Mouse (Mus musculus) cortical plate, adult 2 months (tissue): ENCODE measurements at regions not wholly inside any gene's neighbourhood (a gene's known extent, or its start where the extent isn't known, plus 50 kb on each side); places are given as distances from the start of the nearest gene placed in this dataset.

Experiments
- H3K27ac ChIP-seq: fragments of 200-500 bp; 2 replicates; pipeline ENCODE4 v1.5.1; 2012; ENCODE audit warnings: low read length, control low read depth, inconsistent platforms; ENCODE audit not compliant: insufficient read depth
- H3K4me1 ChIP-seq: fragments of 200-500 bp; 2 replicates; pipeline ENCODE4 v1.6.1; 2011; ENCODE audit warnings: low read length; ENCODE audit not compliant: control insufficient read depth, insufficient read depth
- H3K4me3 ChIP-seq: fragments of 200-500 bp; 2 replicates; pipeline ENCODE4 v1.5.1; 2011; ENCODE audit warnings: mild to moderate bottlenecking, low read length, control low read depth; ENCODE audit not compliant: insufficient read depth
- CTCF ChIP-seq: fragments of 200-500 bp; IDR thresholded peaks from 2 replicates; pipeline ENCODE4 v1.5.1; 2011; ENCODE audit warnings: mild to moderate bottlenecking, control low read depth, low read length; ENCODE audit not compliant: insufficient read depth; ENCODE audit errors: extremely low read depth
- POLR2A ChIP-seq: fragments of 200-500 bp; IDR thresholded peaks from 2 replicates; pipeline ENCODE4 v1.6.1; 2011; ENCODE audit warnings: mild to moderate bottlenecking, low read length, control low read depth; ENCODE audit not compliant: insufficient read depth; ENCODE audit errors: extremely low read depth

- TF ChIP-seq POLR2A, result no peak
- no peak for TF ChIP-seq CTCF
- Histone ChIP-seq H3K27ac (no peak overlapping the region), H3K4me3 (no peak overlapping the region), H3K4me1 (no peaks in the 10 kb centered on the region)
These were observed 553.9 kb upstream of the Rps6ka3 start for GRCm38 (mm10) chrX:158656188-158656587.

DNA sequence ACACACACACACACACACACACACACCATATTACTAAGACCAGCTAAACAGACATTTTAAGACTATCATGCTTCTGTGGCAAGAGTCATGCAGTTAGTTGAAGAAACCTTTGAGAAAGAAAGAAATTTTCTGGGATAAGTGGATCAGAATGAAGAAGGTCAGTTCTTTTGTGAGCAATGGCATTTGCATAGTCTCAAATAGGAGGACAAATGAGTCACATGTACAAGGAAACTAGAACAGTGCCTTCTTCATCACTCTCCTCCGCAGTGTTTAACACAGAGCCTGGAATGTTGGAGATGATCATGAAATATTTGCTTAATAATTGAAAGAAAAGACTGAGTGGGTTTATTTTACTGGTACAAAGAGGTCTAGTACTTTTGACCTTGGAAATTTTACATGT lies 515.9 kb upstream of the Rps6ka3 start:
- no peak overlapping the region for H3K27ac ChIP-seq
- H3K4me3 ChIP-seq, result no peak overlapping the region
- no peak for TF ChIP-seq POLR2A
- TF ChIP-seq CTCF, result no peak
- H3K4me1 ChIP-seq, result no peaks in the 10 kb centered on the region; the same call in 1 of the 2 replicates

DNA sequence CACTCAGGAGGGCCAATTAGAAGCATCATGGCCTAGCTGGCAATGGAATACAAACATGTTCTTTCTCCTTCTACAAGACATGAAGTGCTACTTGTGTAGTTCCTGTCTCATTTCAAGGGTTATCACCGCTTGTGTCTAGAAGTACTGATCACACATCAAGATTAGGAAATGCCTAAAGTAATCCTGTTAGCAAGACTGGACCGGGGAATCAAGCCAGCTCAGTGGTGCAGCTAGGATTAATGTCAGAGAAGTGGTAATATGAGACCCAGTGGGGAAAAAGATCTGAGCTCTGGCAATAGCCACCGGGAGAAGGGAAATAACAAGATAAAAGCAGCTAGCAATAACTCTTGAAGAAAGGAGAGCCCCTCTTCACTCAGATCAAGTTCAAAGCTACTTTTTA lies 506.7 kb upstream of the Rps6ka3 start:
- no peak for TF ChIP-seq CTCF
- no peak for TF ChIP-seq POLR2A
- H3K4me3 ChIP-seq, result no peak overlapping the region
- H3K27ac ChIP-seq, result no peak overlapping the region
- H3K4me1 ChIP-seq, result no peaks in the 10 kb centered on the region

GRCm38 (mm10) chrX:158709811-158710210 lies 500.3 kb upstream of the Rps6ka3 start:
- TF ChIP-seq CTCF (no peak), POLR2A (no peak)
- Histone ChIP-seq H3K4me3 (no peak overlapping the region), H3K4me1 (no peaks in the 10 kb centered on the region), H3K27ac (no peak overlapping the region)

GRCm38 (mm10) chrX:158744738-158745137 lies 465.4 kb upstream of the Rps6ka3 start:
- Histone ChIP-seq H3K27ac (no peak overlapping the region), H3K4me1 (no peaks in the 10 kb centered on the region), H3K4me3 (no peak overlapping the region)
- TF ChIP-seq POLR2A (no peak), CTCF (no peak)

DNA sequence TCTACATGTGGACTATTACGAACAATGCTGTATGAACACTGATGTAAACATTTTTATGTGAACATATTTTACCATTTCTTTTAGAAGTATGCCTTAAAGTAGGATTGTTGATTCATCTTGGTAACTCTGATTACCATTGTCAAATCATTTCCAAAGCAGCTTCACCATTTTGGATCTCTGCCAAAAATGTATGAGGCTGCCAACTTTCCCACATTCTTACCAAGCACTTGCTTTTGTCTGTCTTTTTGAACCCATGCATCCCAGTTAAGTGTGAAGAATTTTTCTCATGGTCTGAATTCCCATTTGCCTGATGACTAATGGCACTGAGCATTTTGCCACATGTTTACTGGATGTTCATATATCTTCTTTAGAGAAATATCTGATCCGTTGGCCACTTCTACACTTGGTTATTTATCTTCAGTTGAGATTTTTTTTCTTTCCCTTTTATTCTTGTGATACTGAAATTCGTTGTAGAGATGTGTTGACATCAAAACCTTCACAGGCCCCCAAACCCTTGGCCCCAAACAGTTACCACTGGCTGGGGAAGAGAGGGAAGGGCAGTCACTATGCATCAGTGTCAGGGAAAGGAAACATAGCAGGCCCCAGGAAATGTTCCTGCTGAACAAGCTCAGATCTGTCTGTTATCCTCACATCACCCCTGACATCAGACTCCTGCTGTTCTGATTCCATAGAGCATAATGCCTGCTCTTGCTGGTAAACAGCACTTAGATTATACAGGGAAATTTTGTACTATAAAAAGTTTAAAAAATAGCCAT lies 464.2 kb upstream of the Rps6ka3 start:
- Histone ChIP-seq H3K4me1 (no peaks in the 10 kb centered on the region), H3K4me3 (no peak overlapping the region), H3K27ac (no peak overlapping the region)
- TF ChIP-seq POLR2A (no peak), CTCF (no peak)
